Mouse (Mus musculus) liver, embryonic 14.5 days (tissue): ENCODE measurements around the gene Stxbp6. TPM values are rescaled to one million over a fixed set of nuclear protein-coding genes. Genes with fewer than 3 reads are reported as not detected.

Source experiments
- ATAC-seq: fragments of 200-750 bp; cut with Nextera tagmentation; 2 replicates; pipeline ENCODE4 v1.8.0; 2017; ENCODE audit warnings: moderate number of reproducible peaks, mild to moderate bottlenecking, moderate library complexity; ENCODE audit not compliant: insufficient read depth
- DNase-seq, 3 experiments: peaks; one replicate each; pipeline ENCODE4 v3.0.0-alpha.2; 2012 to 2013; ENCODE audit warnings: low read depth in 3 of 3, low spot score in 3 of 3
- H3K27ac ChIP-seq: fragments of 300-500 bp; sonication (generic); 2 replicates; pipeline ENCODE4 v1.5.1; 2014; ENCODE audit warnings: moderate library complexity, mild to moderate bottlenecking, control low read depth, inconsistent platforms
- H3K27me3 ChIP-seq: fragments of 300-500 bp; sonication (generic); 2 replicates; pipeline ENCODE4 v1.6.1; 2014; ENCODE audit warnings: mild to moderate bottlenecking, low read length, moderate library complexity; ENCODE audit not compliant: control insufficient read depth, insufficient read depth
- H3K36me3 ChIP-seq: fragments of 300-500 bp; sonication (generic); replicated peaks from 2 replicates; pipeline ENCODE4 v1.6.1; 2014; ENCODE audit warnings: low read depth; ENCODE audit not compliant: control insufficient read depth, insufficient read depth
- H3K4me1 ChIP-seq, 2 experiments: fragments of 200-500 bp in 1 of 2; fragments of 300-500 bp in 1 of 2; sonication (generic) in 1 of 2; replicated peaks; 2 replicates each; pipeline ENCODE4 v1.6.1; 2012 to 2014; ENCODE audit warnings: antibody characterized with exemption in 1 of 2, inconsistent platforms in 1 of 2, low read length in 1 of 2; ENCODE audit not compliant: control insufficient read depth in 2 of 2, insufficient read depth in 2 of 2
- H3K4me2 ChIP-seq: fragments of 300-500 bp; sonication (generic); 2 replicates; pipeline ENCODE4 v1.6.1; 2014; ENCODE audit warnings: low read depth, mild to moderate bottlenecking, control low read depth, moderate library complexity
- H3K4me3 ChIP-seq, 2 experiments: fragments of 200-500 bp in 1 of 2; fragments of 300-500 bp in 1 of 2; sonication (generic) in 1 of 2; 2 replicates each; pipeline ENCODE4 v1.5.1; 2012 to 2014; ENCODE audit warnings: low read depth in 2 of 2, low read length in 2 of 2, mild to moderate bottlenecking in 2 of 2, control low read depth in 1 of 2, inconsistent platforms in 1 of 2, moderate library complexity in 1 of 2; ENCODE audit not compliant: insufficient read depth in 1 of 2
- H3K9ac ChIP-seq: fragments of 300-500 bp; sonication (generic); replicated peaks from 2 replicates; pipeline ENCODE4 v1.6.1; 2014; ENCODE audit warnings: mild to moderate bottlenecking, control low read depth, moderate library complexity
- H3K9me3 ChIP-seq: fragments of 300-500 bp; sonication (generic); 2 replicates; pipeline ENCODE4 v1.6.1; 2016; ENCODE audit warnings: low read length, mixed read lengths; ENCODE audit not compliant: control insufficient read depth
- CTCF ChIP-seq: IDR thresholded peaks from 2 replicates; pipeline ENCODE4 v1.5.1; 2016; ENCODE audit warnings: antibody characterized with exemption, low read depth, control low read depth
- EP300 ChIP-seq: IDR thresholded peaks from 2 replicates; pipeline ENCODE4 v1.6.1; 2016; ENCODE audit warnings: antibody characterized with exemption, low read depth
- WGBS: fragments of 180-500 bp; shearing (Covaris S2); extraction: QIAGEN DNeasy Blood & Tissue Kit; methylation state at CpG from one replicate; pipeline ENCODE4 v1.1.7; 2014; ENCODE audit not compliant: insufficient replicate concordance; 5-methylcytosine and 5-hydroxymethylcytosine counted together
- polyA plus RNA-seq, 2 experiments: library from polyadenylated mRNA; depleted of rRNA in 1 of 2; stranded (reverse) in 1 of 2; unstranded in 1 of 2; fragments of >200 nt; fragmentation: Nextera tagmentation in 1 of 2; extraction: Ambion mirVana in 1 of 2; gene quantifications; 2 replicates each; pipeline versions ENCODE4 v1.2.1 to v1.2.3; 2012 to 2014

The Stxbp6 gene
- polyA plus RNA-seq, 2 experiments: 2.6 to 3.0 TPM

GRCm38 (mm10) chr12:44992847-44993246 lies 81.7 kb downstream of the Stxbp6 start:
- no peaks in the 10 kb centered on the region for H3K36me3 ChIP-seq
- H3K27ac ChIP-seq: no peak overlapping the region
- H3K9me3 ChIP-seq: no peaks in the 10 kb centered on the region
- no peak for TF ChIP-seq EP300
- TF ChIP-seq CTCF: no peak
- H3K27me3 ChIP-seq: no peaks in the 10 kb centered on the region
- no peak for ATAC-seq
- H3K4me3 ChIP-seq: no peak overlapping the region
- no peak for DNase-seq
- no peak overlapping the region for H3K9ac ChIP-seq
- no peak overlapping the region for H3K4me2 ChIP-seq
- WGBS: 62% methylated on average over 4 of the region's 4 CpGs
- H3K4me1 ChIP-seq: peaks cover 0 to under 1% of the 10 kb centered on the region in 2 experiments; a peak in 1 of 4 replicates

- Histone ChIP-seq H3K9me3 (no peaks in the 10 kb centered on the region), H3K36me3 (no peaks in the 10 kb centered on the region), H3K27ac (no peak overlapping the region), H3K4me1 (no peaks in the 10 kb centered on the region), H3K4me2 (no peak overlapping the region), H3K27me3 (no peaks in the 10 kb centered on the region), H3K4me3 (no peak overlapping the region), H3K9ac (no peak overlapping the region)
- no peak for DNase-seq
- no peak for ATAC-seq
- 65% methylated on average over 9 of the region's 9 CpGs for WGBS
- TF ChIP-seq EP300 (no peak), CTCF (no peak)
Observed at GRCm38 (mm10) chr12:44990379-44990778, 84.1 kb downstream of the Stxbp6 start.

- no peaks in the 10 kb centered on the region for H3K36me3 ChIP-seq
- H3K4me1 ChIP-seq: no peaks in the 10 kb centered on the region
- no peak overlapping the region for H3K4me3 ChIP-seq
- no peak overlapping the region for H3K27ac ChIP-seq
- ATAC-seq: no peak
- DNase-seq: no peak
- H3K9ac ChIP-seq: no peak overlapping the region
- H3K9me3 ChIP-seq: no peaks in the 10 kb centered on the region
- WGBS: 43% methylated on average over 4 of the region's 4 CpGs
- no peak overlapping the region for H3K4me2 ChIP-seq
- no peaks in the 10 kb centered on the region for H3K27me3 ChIP-seq
- no peak for TF ChIP-seq EP300
Observed at GRCm38 (mm10) chr12:44989011-44989410, 85.5 kb downstream of the Stxbp6 start.

DNA sequence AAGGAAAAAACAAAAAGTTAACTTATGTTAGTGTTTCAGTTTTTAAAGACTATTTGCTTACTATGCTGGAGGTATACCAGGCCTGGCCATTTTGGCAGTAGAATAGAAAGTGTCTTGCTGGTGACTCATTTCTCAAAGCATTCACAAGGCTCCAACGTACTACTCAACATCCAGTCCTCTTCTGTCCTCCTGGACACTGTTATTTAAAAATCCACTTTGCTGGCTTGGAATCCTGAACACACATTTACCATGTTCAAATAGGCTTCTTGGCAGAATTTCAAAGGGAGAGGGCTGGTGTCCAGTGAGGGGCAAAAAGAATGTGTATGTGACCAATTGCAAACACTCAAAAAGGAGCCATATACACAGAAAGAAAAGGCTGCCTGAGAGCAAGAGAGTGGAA lies 86.7 kb downstream of the Stxbp6 start:
- 42% methylated on average over 1 of the region's 1 CpGs for WGBS
- DNase-seq (no peak), ATAC-seq (no peak)
- H3K27ac ChIP-seq: no peak overlapping the region
- H3K27me3 ChIP-seq: no peaks in the 10 kb centered on the region
- TF ChIP-seq CTCF (no peak), EP300 (no peak)
- H3K4me3 ChIP-seq: no peak overlapping the region
- H3K9me3 ChIP-seq: no peaks in the 10 kb centered on the region
- H3K4me2 ChIP-seq: no peak overlapping the region
- no peaks in the 10 kb centered on the region for H3K36me3 ChIP-seq
- no peaks in the 10 kb centered on the region for H3K4me1 ChIP-seq
- no peak overlapping the region for H3K9ac ChIP-seq

DNA sequence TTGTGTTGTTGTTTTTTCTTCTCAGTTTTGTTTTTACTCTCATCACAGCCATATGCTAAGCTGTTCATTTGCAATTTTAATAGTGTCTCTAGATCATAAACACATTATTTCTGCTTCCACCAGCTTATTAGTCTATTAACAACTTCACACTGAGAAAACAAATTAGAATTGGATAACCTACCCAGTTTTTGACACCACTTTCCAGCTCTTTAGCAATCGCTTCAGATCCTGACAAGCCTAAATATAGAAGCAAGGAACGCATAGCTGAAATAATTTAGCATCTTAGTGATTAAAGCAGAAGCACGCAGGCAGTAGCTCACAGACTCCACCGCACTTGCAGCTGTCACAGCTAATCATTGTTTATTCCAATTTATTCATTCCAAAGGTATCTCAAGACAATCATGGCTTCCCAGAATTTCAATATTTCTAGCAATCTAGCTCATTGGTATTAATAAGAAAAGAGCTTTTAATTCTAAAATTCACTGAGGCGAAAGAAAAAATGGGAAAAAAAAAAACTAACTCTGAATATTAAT lies 95.1 kb downstream of the Stxbp6 start:
- no peak overlapping the region for H3K4me2 ChIP-seq
- no peak for TF ChIP-seq EP300
- TF ChIP-seq CTCF: no peak
- no peak overlapping the region for H3K4me3 ChIP-seq
- DNase-seq (no peak), ATAC-seq (no peak)
- WGBS: 68% methylated on average over 5 of the region's 5 CpGs
- H3K9me3 ChIP-seq: no peaks in the 10 kb centered on the region
- no peaks in the 10 kb centered on the region for H3K4me1 ChIP-seq
- H3K36me3 ChIP-seq: no peaks in the 10 kb centered on the region
- no peak overlapping the region for H3K27ac ChIP-seq
- no peaks in the 10 kb centered on the region for H3K27me3 ChIP-seq
- H3K9ac ChIP-seq: no peak overlapping the region
